Mouse (Mus musculus) bone marrow macrophage, adult 2 months (primary cell): ENCODE results near the gene Fbxw8. TPM values are rescaled to one million over a fixed set of nuclear protein-coding genes. Genes with fewer than 3 reads are reported as not detected.

Experiments used
- H3K27ac ChIP-seq: 2 replicates; pipeline ENCODE4 v1.5.1; 2012; ENCODE audit warnings: low read depth, low read length; ENCODE audit not compliant: insufficient read depth
- H3K4me1 ChIP-seq: 2 replicates; pipeline ENCODE4 v1.6.1; 2012; ENCODE audit warnings: low read length; ENCODE audit not compliant: control insufficient read depth, insufficient read depth
- H3K4me3 ChIP-seq: 2 replicates; pipeline ENCODE4 v1.5.1; 2012; ENCODE audit warnings: mild to moderate bottlenecking, low read length, moderate library complexity; ENCODE audit not compliant: insufficient read depth
- CTCF ChIP-seq: IDR thresholded peaks from 2 replicates; pipeline ENCODE4 v1.5.1; 2012; ENCODE audit warnings: low read depth, mild to moderate bottlenecking, low read length, moderate library complexity
- POLR2A ChIP-seq: IDR thresholded peaks from 2 replicates; pipeline ENCODE4 v1.6.1; 2012; ENCODE audit warnings: mild to moderate bottlenecking, low read depth, low read length, borderline replicate concordance
- polyA plus RNA-seq: library from polyadenylated mRNA; stranded (reverse); fragments of >200 nt; gene quantifications from 2 replicates; pipeline ENCODE4 v1.2.4, GENCODE M21; 2012; ENCODE audit not compliant: missing spikeins, insufficient read depth, insufficient read length

Fbxw8 gene
- polyA plus RNA-seq, 1 experiment, result 16.7 TPM

- no peak for TF ChIP-seq POLR2A
- TF ChIP-seq CTCF, result no peak
- Histone ChIP-seq H3K4me1 (no peaks in the 10 kb centered on the region), H3K4me3 (peak overlapping the region; percentile 43), H3K27ac (no peak overlapping the region)
Observed at GRCm38 (mm10) chr5:118028191-118029034, 126.9 kb downstream of the Fbxw8 start.

GRCm38 (mm10) chr5:118027698-118028190 lies 127.5 kb downstream of the Fbxw8 start, which contains the start of gene Tesc:
Gene Tesc (plus strand): TSS chr5:118027743.
- no peaks in the 10 kb centered on the region for H3K4me1 ChIP-seq
- TF ChIP-seq POLR2A (no peak), CTCF (no peak)
- H3K27ac ChIP-seq, result no peak within 1 kb of the TSS
- peak within 1 kb of the TSS; percentile 43 for H3K4me3 ChIP-seq

DNA sequence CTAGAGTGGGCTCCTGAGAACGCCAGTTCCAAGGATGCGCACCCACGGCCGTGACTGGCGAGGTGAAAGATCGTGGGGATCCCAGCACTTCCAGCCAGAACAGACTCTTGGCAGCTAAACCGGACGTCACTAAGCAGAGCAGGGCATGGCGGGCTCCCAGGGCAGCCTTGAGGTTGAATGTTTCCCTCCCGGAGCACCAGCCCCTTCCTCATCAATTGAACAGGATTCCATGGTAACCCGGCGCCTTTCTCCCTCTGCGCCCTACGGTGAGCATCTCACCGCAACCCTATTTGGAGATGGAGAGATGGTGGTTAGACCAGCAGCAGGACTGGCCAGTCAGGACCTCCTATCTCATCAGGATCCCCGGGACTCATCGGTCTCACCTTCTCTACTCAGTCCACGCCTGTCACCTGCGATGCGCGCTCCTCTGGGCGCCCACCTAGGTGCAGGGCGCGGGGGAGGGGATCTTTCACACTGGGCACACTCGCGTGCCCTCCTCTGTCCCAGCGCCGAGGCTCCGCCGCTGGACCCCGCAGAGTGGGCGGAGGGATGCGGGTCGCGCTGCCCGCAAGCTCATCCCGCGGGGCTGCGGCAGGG lies 128.1 kb downstream of the Fbxw8 start:
- no peak for TF ChIP-seq CTCF
- TF ChIP-seq POLR2A, result no peak
- H3K4me1 ChIP-seq, result no peaks in the 10 kb centered on the region
- H3K27ac ChIP-seq, result no peak overlapping the region
- 0 out of 2 replicates have a peak overlapping the region, but pooled peaks have one; percentile 13 for H3K4me3 ChIP-seq

- H3K4me1 ChIP-seq, result no peaks in the 10 kb centered on the region
Observed at GRCm38 (mm10) chr5:118026343-118026742, 128.9 kb downstream of the Fbxw8 start.

DNA sequence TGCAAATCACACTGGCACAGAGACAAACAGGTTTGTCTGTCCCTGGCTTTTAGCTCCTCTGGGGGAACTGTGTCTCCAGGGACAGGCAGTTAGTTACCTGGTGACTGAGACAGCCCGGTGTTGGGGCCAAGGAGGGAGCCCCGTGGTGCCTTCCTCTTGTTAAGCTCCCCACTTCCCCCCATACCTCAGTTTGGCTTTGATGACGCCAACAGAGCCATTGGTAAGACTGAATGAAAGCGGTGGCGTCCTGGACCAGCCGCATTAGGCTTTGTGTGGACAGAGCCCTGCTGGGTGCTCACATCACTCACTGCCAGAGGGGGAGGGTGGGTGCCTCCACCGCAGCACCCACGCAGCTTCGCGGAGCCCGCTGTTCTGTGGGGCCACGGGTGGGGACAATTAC lies 129.4 kb downstream of the Fbxw8 start:
- Histone ChIP-seq H3K27ac (no peak overlapping the region), H3K4me3 (no peak overlapping the region), H3K4me1 (no peaks in the 10 kb centered on the region)
- no peak for TF ChIP-seq CTCF
- TF ChIP-seq POLR2A, result no peak

More at GRCm38 (mm10) chr5:118026343-118026742, 128.9 kb downstream of the Fbxw8 start:
- TF ChIP-seq POLR2A (no peak), CTCF (no peak)
- Histone ChIP-seq H3K4me3 (no peak overlapping the region), H3K27ac (no peak overlapping the region)

DNA sequence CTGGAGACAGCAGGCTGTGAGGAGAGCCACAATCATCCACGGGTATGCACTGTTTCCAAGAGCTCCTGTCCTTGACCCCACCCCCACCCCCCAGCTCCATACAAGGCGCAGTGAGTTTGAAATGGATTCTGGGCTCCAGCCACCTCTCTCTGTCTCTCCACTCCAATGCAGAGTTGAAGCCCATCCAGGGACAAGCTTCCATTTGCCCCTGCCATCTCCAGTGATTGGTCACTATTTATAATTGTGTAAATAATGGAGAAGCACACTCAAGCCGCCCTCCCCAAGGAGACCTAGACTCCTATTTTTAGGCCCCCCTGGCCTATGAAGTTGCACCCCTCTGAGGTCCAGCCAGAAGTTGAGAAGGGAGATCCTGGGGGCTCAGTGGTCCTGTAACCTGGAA lies 132.2 kb downstream of the Fbxw8 start:
- no peak for TF ChIP-seq CTCF
- TF ChIP-seq POLR2A, result no peak
- no peaks in the 10 kb centered on the region for H3K4me1 ChIP-seq

DNA sequence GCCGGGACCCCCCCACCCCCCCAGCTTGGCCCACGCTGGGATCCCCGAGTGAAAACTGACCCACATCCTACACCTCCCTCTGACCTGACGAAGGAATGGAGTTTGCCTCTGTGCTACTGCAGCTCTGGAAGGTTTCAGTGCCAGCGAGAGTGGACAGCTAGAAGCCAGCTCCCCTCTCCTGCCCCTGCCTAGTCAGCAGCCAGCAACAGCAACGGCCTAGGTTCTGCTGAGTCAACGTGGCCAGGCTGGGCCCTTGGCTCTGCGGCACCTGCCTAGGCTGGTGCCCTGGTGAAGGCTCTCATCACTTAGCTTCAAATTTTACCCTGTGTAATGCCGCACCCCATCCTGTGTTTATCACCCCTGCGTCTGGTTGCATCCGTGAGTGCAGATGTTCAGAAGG lies 135.4 kb downstream of the Fbxw8 start:
- H3K4me1 ChIP-seq, result no peaks in the 10 kb centered on the region
- no peak overlapping the region for H3K27ac ChIP-seq
- no peak overlapping the region for H3K4me3 ChIP-seq
- TF ChIP-seq POLR2A (no peak), CTCF (no peak)

More for the DNA sequence above, 132.2 kb downstream of the Fbxw8 start:
- Histone ChIP-seq H3K27ac (no peak overlapping the region), H3K4me3 (no peak overlapping the region)

- Histone ChIP-seq H3K4me1 (no peaks in the 10 kb centered on the region), H3K27ac (no peak overlapping the region)
- TF ChIP-seq POLR2A (no peak), CTCF (no peak)
Observed at GRCm38 (mm10) chr5:118017527-118017926, 137.7 kb downstream of the Fbxw8 start.

DNA sequence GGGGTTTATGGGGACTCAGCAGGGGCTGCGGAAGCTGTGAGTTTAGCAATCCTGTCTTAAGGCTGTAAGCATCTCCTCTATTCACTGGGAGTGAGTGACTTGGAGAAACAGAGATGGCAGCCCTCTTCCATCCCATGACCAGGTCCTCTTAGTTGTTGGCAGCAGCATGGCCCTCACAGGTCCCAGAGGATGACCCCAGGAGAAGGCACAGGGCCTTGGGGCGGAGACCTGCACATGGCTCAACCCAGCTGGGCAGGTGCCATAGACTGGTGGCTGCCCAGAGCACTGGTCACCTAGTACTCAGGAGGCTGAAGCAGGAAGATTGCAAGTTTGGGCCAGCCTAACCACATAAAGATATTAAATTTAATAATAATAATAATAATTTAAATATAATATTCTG lies 139.6 kb downstream of the Fbxw8 start:
- no peak overlapping the region for H3K27ac ChIP-seq
- TF ChIP-seq CTCF, result no peak
- TF ChIP-seq POLR2A, result no peak
- H3K4me1 ChIP-seq, result no peaks in the 10 kb centered on the region
- H3K4me3 ChIP-seq, result no peak overlapping the region

More at GRCm38 (mm10) chr5:118017527-118017926, 137.7 kb downstream of the Fbxw8 start:
- H3K4me3 ChIP-seq, result no peak overlapping the region

DNA sequence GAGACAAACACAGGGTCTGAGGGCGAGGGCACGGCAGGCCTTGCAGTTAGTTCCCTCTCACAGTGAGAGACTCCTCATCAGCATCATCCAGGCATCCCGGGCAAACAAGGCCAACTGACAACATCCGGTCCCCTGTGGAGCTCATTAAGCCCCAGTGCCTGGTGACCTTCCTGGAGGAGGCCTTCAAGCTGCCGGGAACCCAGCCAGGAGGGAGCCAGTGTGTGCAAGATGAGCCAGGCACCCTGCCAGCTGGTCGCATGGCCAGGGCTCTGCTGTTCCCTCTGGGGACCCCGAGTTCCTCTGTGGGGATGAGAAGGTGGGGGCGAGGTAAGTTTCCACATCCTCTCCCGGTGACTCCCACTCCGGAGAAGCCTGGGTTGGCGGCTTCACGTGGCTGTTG lies 140.2 kb downstream of the Fbxw8 start:
- Histone ChIP-seq H3K4me3 (no peak overlapping the region), H3K4me1 (no peaks in the 10 kb centered on the region), H3K27ac (no peak overlapping the region)
- TF ChIP-seq CTCF (no peak), POLR2A (no peak)

Other genes starting within 250 kb of the Fbxw8 start
- 17.2 and 17.4 TPM in 2 replicates for gene Fbxo21, start 178.7 kb downstream of the Fbxw8 start, polyA plus RNA-seq
- not detected in 2 replicates for gene Tesc, start 127.7 kb downstream of the Fbxw8 start, polyA plus RNA-seq
- gene Hrk, start 9.2 kb upstream of the Fbxw8 start, polyA plus RNA-seq, result not detected in 2 replicates
- 0.79 and 1.2 TPM in 2 replicates for gene Rnft2, start 89.7 kb upstream of the Fbxw8 start, polyA plus RNA-seq
- gene 2410131K14Rik, start 89.8 kb upstream of the Fbxw8 start, polyA plus RNA-seq, result 4.2 TPM in 2 replicates